Mouse (Mus musculus): ENCODE measurements around the gene Rad51b. TPM values are rescaled to one million over a fixed set of nuclear protein-coding genes. Genes with fewer than 3 reads are reported as not detected.

The Rad51b gene
- polyA plus RNA-seq, 1 experiment from 2014 or later: 7.6 TPM

Other genes with a start within 250 kb of the Rad51b start
- 26.2 and 30.4 TPM in 2 replicates for gene Pigh, start 207.6 kb upstream of the Rad51b start, polyA plus RNA-seq (2016; fragmentation: Nextera tagmentation; extraction: Ambion mirVana)
- 9.0 and 9.7 TPM in 2 replicates for gene Arg2, start 166.5 kb upstream of the Rad51b start, polyA plus RNA-seq (2016; fragmentation: Nextera tagmentation; extraction: Ambion mirVana)
- 113 and 115 TPM in 2 replicates for gene Vti1b, start 124.6 kb upstream of the Rad51b start, polyA plus RNA-seq (2016; fragmentation: Nextera tagmentation; extraction: Ambion mirVana)
- gene Rdh11, start 105.0 kb upstream of the Rad51b start, polyA plus RNA-seq (2016; fragmentation: Nextera tagmentation; extraction: Ambion mirVana): 28.3 and 28.4 TPM in 2 replicates
- 1.8 and 2.1 TPM in 2 replicates for gene Rdh12, start 88.4 kb upstream of the Rad51b start, polyA plus RNA-seq (2016; fragmentation: Nextera tagmentation; extraction: Ambion mirVana)
- 13.7 and 18.4 TPM in 2 replicates for gene Zfyve26, start 978 bp upstream of the Rad51b start, polyA plus RNA-seq (2016; fragmentation: Nextera tagmentation; extraction: Ambion mirVana)

Measured in midbrain, embryonic 12.5 days (tissue).